Mouse (Mus musculus): Measurements from ENCODE around the gene Dlgap4. TPM values are rescaled to one million over a fixed set of nuclear protein-coding genes. Genes with fewer than 3 reads are reported as not detected.

Dlgap4 gene
- total and polyA plus RNA-seq, 3 experiments, result 12.4 to 38.5 (median 12.7) TPM

DNA sequence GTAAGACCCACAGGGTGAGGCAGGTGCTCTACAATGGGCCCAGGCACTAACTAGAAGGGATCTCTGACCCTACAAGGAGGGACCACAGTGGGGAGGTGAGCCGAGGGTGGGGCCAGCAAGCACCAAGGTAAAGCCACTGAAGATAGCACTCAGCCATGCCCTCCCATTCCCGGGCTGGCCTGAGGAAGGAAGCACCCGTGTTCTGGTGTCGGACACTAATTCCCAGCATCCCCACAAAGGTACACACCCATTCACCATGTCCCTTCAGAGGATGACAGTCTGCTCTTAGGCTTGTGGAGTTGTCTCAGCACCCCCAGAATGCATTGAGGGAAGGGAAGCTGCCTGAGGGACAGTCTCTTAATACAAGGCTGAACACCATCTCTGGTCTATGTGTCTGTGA, 167.8 kb downstream of the Dlgap4 start:
- dilution Hi-C loops (cut with MboI; ENCODE audit: extremely low pct_ligation_motif_present, extremely low pct_unique_long_range_greater_than_20kb, low sequenced_read_pairs), result no loop called here
- DNase-seq (ENCODE audit: extremely low read depth), result no peak

DNA sequence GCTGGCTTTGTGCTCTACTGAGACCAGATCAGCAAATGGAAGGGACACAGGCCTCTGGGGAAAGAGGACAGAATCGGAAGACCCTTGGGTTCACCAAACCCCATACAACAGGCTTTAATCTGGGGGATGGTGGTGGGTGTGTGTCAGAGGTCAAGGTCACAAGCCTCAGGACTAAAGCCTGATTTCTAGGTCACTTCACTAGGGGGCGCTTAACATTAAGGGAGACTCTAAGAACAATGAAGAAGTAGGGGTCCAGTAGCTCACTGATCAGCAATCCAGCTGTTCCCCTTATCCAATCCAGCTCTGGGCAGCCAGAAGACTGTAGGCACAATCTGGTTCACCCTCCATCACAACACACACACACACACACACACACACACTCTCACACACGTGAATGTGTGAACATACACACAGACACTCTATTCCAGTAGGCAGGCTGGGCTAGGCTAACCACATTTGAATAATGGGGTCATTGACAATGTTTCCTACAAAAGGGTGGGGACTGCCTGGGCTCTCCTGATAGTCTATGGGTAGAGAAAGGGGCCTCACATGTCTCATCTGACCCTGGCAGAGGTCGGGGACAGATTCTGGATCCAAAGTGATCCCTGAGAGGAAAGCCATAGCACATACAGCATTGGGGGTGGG, 168.5 kb downstream of the Dlgap4 start:
- DNase-seq (ENCODE audit: extremely low read depth), result no peak
- Histone ChIP-seq H3K27me3 (replicated peaks) (peaks cover 8% of the 10 kb centered on the region), H3K9ac (ENCODE audit: insufficient read depth, low read depth) (no peak overlapping the region), H3K36me3 (replicated peaks in 1 of 2; ENCODE audit: control insufficient read depth in 1 of 2, insufficient read depth in 1 of 2, low read length in 1 of 2) (no peaks in the 10 kb centered on the region), H3K79me2 (replicated peaks; ENCODE audit: control insufficient read depth, extremely low read depth, insufficient read depth, poor library complexity, severe bottlenecking) (no peaks in the 10 kb centered on the region), H3K4me3 (replicated peaks in 1 of 3; ENCODE audit: low read depth in 2 of 3, low read length in 2 of 3, poor library complexity in 1 of 3) (no peak overlapping the region), H3K9me3 (replicated peaks; ENCODE audit: low read length) (peaks cover 11% of the 10 kb centered on the region), H3K4me1 (ENCODE audit: control insufficient read depth in 1 of 2, insufficient read depth in 2 of 2) (peaks cover 0 to 25% of the 10 kb centered on the region in 2 experiments; a peak in 2 of 4 replicates), H3K4me2 (ENCODE audit: insufficient read depth, low read depth, poor library complexity, severe bottlenecking) (no peak overlapping the region), H3K27ac (ENCODE audit: insufficient read depth, low read depth) (no peak overlapping the region)
- TF ChIP-seq BHLHE40 (IDR thresholded peaks at IDR 0.05; ENCODE audit: low read depth, low read length) (no peak), RAD21 (IDR thresholded peaks at IDR 0.05; ENCODE audit: low read depth, low read length) (peak; percentile 9), CTCF (conservative IDR thresholded peaks at IDR 0.05 in 1 of 2, IDR thresholded peaks at IDR 0.05 in 1 of 2; ENCODE audit: low read depth in 2 of 2, low read length in 2 of 2) (peak; percentile 11 to 46; a peak in 2 of 4 replicates), SMC3 (IDR thresholded peaks at IDR 0.05; ENCODE audit: low read depth, low read length) (0 out of 2 replicates have a peak, but pooled peaks have one; percentile 9), POLR2A (IDR thresholded peaks at IDR 0.05; ENCODE audit: low read depth, low read length) (no peak), ELF1 (IDR thresholded peaks at IDR 0.05; ENCODE audit: low read depth, low read length) (no peak)
- dilution Hi-C loops (cut with MboI; ENCODE audit: extremely low pct_ligation_motif_present, extremely low pct_unique_long_range_greater_than_20kb, low sequenced_read_pairs), result no loop called here
- in situ Hi-C loops (cut with MboI; ENCODE audit: low pct_ligation_motif_present, low pct_unique_long_range_greater_than_20kb, low sequenced_read_pairs), result loop anchor here (10.0 kb wide), 1 partner anchor 233 kb away; no protein-coding TSS in a partner anchor

More for the DNA sequence above, 167.8 kb downstream of the Dlgap4 start:
- Histone ChIP-seq H3K36me3 (replicated peaks in 1 of 2; ENCODE audit: control insufficient read depth in 1 of 2, insufficient read depth in 1 of 2, low read length in 1 of 2) (no peaks in the 10 kb centered on the region), H3K4me2 (ENCODE audit: insufficient read depth, low read depth, poor library complexity, severe bottlenecking) (no peak overlapping the region), H3K27ac (ENCODE audit: insufficient read depth, low read depth) (no peak overlapping the region), H3K27me3 (replicated peaks) (peaks cover 8% of the 10 kb centered on the region), H3K4me3 (replicated peaks in 1 of 3; ENCODE audit: low read depth in 2 of 3, low read length in 2 of 3, poor library complexity in 1 of 3) (no peak overlapping the region), H3K79me2 (replicated peaks; ENCODE audit: control insufficient read depth, extremely low read depth, insufficient read depth, poor library complexity, severe bottlenecking) (no peaks in the 10 kb centered on the region), H3K4me1 (ENCODE audit: control insufficient read depth in 1 of 2, insufficient read depth in 2 of 2) (peaks cover 0 to 27% of the 10 kb centered on the region in 2 experiments; a peak in 2 of 4 replicates), H3K9me3 (replicated peaks; ENCODE audit: low read length) (peaks cover 10% of the 10 kb centered on the region), H3K9ac (ENCODE audit: insufficient read depth, low read depth) (no peak overlapping the region)
- in situ Hi-C loops (cut with MboI; ENCODE audit: low pct_ligation_motif_present, low pct_unique_long_range_greater_than_20kb, low sequenced_read_pairs), result loop anchor here (10.0 kb wide), 1 partner anchor 234 kb away; no protein-coding TSS in a partner anchor
- TF ChIP-seq JUND (conservative IDR thresholded peaks at IDR 0.05; ENCODE audit: low read depth, low read length), result no peak
- TF ChIP-seq USF1 (IDR thresholded peaks at IDR 0.05; ENCODE audit: low read depth, low read length), result no peak
- TF ChIP-seq CTCF (conservative IDR thresholded peaks at IDR 0.05 in 1 of 2, IDR thresholded peaks at IDR 0.05 in 1 of 2; ENCODE audit: low read depth in 2 of 2, low read length in 2 of 2), result no peak
- TF ChIP-seq MAZ (IDR thresholded peaks at IDR 0.05; ENCODE audit: low read depth, low read length), result no peak
- no peak for TF ChIP-seq MAX (IDR thresholded peaks at IDR 0.05; ENCODE audit: low read length)
- TF ChIP-seq ZKSCAN1 (IDR thresholded peaks at IDR 0.05; ENCODE audit: borderline replicate concordance, low read depth, low read length), result no peak
- no peak for TF ChIP-seq MXI1 (IDR thresholded peaks at IDR 0.05; ENCODE audit: low read depth, low read length)
- no peak for TF ChIP-seq ZC3H11A (IDR thresholded peaks at IDR 0.05; ENCODE audit: low read depth, low read length)
- no peak for TF ChIP-seq E2F4 (IDR thresholded peaks at IDR 0.05; ENCODE audit: insufficient replicate concordance, low read depth, low read length)
- TF ChIP-seq CHD2 (IDR thresholded peaks at IDR 0.05; ENCODE audit: low read length), result no peak
- TF ChIP-seq RCOR1 (conservative IDR thresholded peaks at IDR 0.05; ENCODE audit: low read depth, low read length), result no peak
- no peak for TF ChIP-seq TBP (conservative IDR thresholded peaks at IDR 0.05; ENCODE audit: low read depth, low read length)
- TF ChIP-seq JUN (IDR thresholded peaks at IDR 0.05; ENCODE audit: insufficient read depth, low read depth, low read length), result no peak
- TF ChIP-seq HCFC1 (IDR thresholded peaks at IDR 0.05; ENCODE audit: low read depth, low read length), result no peak
- TF ChIP-seq POLR2AphosphoS2 (IDR thresholded peaks at IDR 0.05; ENCODE audit: low read depth, low read length), result no peak
- TF ChIP-seq POLR2A (IDR thresholded peaks at IDR 0.05; ENCODE audit: low read depth, low read length), result no peak
- TF ChIP-seq ZMIZ1 (IDR thresholded peaks at IDR 0.05; ENCODE audit: low read depth, low read length), result no peak
- no peak for TF ChIP-seq PAX5 (IDR thresholded peaks at IDR 0.05; ENCODE audit: low read length)
